20 mouse cellular contexts compared by ENCODE assay signal in the genomic region with DNA sequence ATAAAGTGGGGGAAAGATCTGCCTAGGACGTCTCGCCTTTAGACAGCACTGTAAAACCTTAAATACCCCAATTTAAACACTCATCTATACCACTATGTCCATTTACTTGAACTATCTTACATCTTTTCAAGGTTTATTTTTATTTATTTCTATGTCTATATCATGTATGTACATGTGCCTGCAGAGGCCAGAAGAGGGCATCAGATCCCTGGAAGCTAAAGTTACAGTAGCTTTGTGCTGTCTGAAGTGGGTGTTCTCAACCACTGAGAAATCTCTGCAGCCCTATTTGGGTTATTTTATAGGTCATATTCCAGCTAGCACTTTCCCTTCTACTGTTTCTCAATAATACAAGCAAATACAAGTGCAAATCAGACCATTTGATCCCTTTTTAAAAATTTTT. TPM values are rescaled to one million over a fixed set of nuclear protein-coding genes. Genes with fewer than 3 reads are reported as not detected.
A peak's percentile ranks its signal among the peaks of the same experiment; 100 is the strongest.
DNase-seq lines count a peak whose midpoint lies in the region; ATAC-seq and TF ChIP-seq lines count a peak whose summit lies in the region.
"Had no signal": no experiment of that assay in that cellular context is flagged by ENCODE, and none has a peak within 500 bp of the region (broad histone marks: within the 10 kb centered on the region; RNA-seq: fewer than 3 reads in every experiment).

No protein-coding gene starts in this region.

- no peak for ATAC-seq in forebrain, postnatal 0 days
- ATAC-seq in forebrain, embryonic 15.5 days (replicated peaks): no peak
- ATAC-seq in kidney, embryonic 16.5 days (ENCODE audit: low FRiP score, low TSS enrichment): no peak
- ATAC-seq in stomach, postnatal 0 days (ENCODE audit: low FRiP score, low TSS enrichment): no peak
- ATAC-seq: forebrain, embryonic 16.5 days had no signal

- 94% methylated on average over 2 of the region's 2 CpGs for WGBS in forebrain, postnatal 0 days
- whole genome bisulfite sequencing in forebrain, embryonic 15.5 days: 98% methylated on average over 2 of the region's 2 CpGs
- WGBS in kidney, embryonic 16.5 days: 81% methylated on average over 2 of the region's 2 CpGs
- 88% methylated on average over 2 of the region's 2 CpGs for WGBS in stomach, postnatal 0 days

- H3K36me3 ChIP-seq in forebrain, postnatal 0 days (ENCODE audit: insufficient read depth): peaks cover 71% of the 10 kb centered on the region
- H3K36me3 ChIP-seq in forebrain, embryonic 15.5 days: peaks cover 87% of the 10 kb centered on the region
- H3K36me3 ChIP-seq in kidney, embryonic 16.5 days (ENCODE audit: insufficient read depth, low read length): peaks cover 81% of the 10 kb centered on the region
- H3K36me3 ChIP-seq in stomach, postnatal 0 days (ENCODE audit: control insufficient read depth, insufficient read depth, low read length): peaks cover 28% of the 10 kb centered on the region

- no peaks in the 10 kb centered on the region for H3K27me3 ChIP-seq in forebrain, postnatal 0 days (ENCODE audit: insufficient read depth, low read length)
- H3K27me3 ChIP-seq in forebrain, embryonic 15.5 days: no peaks in the 10 kb centered on the region
- H3K27me3 ChIP-seq in kidney, embryonic 16.5 days (ENCODE audit: insufficient read depth, low read length): no peaks in the 10 kb centered on the region
- H3K27me3 ChIP-seq in stomach, postnatal 0 days (ENCODE audit: control insufficient read depth, insufficient read depth, low read length): no peaks in the 10 kb centered on the region
- H3K27me3 ChIP-seq: embryonic facial prominence, embryonic 13.5 days; kidney, embryonic 15.5 days; midbrain, embryonic 12.5 days; neural tube, embryonic 13.5 days had no signal

- H3K4me1 ChIP-seq in forebrain, postnatal 0 days (ENCODE audit: insufficient read depth): no peaks in the 10 kb centered on the region
- no peaks in the 10 kb centered on the region for H3K4me1 ChIP-seq in forebrain, embryonic 15.5 days
- no peaks in the 10 kb centered on the region for H3K4me1 ChIP-seq in kidney, embryonic 16.5 days (ENCODE audit: insufficient read depth, low read length)
- H3K4me1 ChIP-seq in stomach, postnatal 0 days (replicated peaks; ENCODE audit: control insufficient read depth, insufficient read depth): no peaks in the 10 kb centered on the region
- H3K4me1 ChIP-seq: embryonic facial prominence, embryonic 13.5 days; kidney, embryonic 15.5 days; limb, embryonic 10.5 days; midbrain, embryonic 12.5 days; neural tube, embryonic 13.5 days had no signal

- no peak overlapping the region for H3K4me2 ChIP-seq in forebrain, postnatal 0 days (ENCODE audit: low read depth)
- no peak overlapping the region for H3K4me2 ChIP-seq in forebrain, embryonic 15.5 days (replicated peaks)
- H3K4me2 ChIP-seq in kidney, embryonic 16.5 days (replicated peaks; ENCODE audit: low read depth, low read length): no peak overlapping the region
- H3K4me2 ChIP-seq in stomach, postnatal 0 days (replicated peaks; ENCODE audit: low read depth): no peak overlapping the region
- H3K4me2 ChIP-seq: embryonic facial prominence, embryonic 13.5 days; kidney, embryonic 15.5 days; midbrain, embryonic 12.5 days; neural tube, embryonic 13.5 days had no signal

- TF ChIP-seq EP300 in stomach, postnatal 0 days (optimal IDR thresholded peaks at IDR 0.05): no peak

- peak; percentile 49 for TF ChIP-seq CTCF in forebrain, postnatal 0 days (IDR thresholded peaks at IDR 0.05; ENCODE audit: low read depth)
- TF ChIP-seq CTCF in stomach, postnatal 0 days (IDR thresholded peaks at IDR 0.05; ENCODE audit: low read depth): peak; percentile 58

- peak; percentile 22 for DNase-seq in forebrain, postnatal 0 days
- DNase-seq in kidney, postnatal 10 days: peak; percentile 33
- DNase-seq in thymus, postnatal 14 days: peak; percentile 10
- DNase-seq in thymus, postnatal 0 days (ENCODE audit: low spot score): no peak
- DNase-seq in stomach, postnatal 0 days (ENCODE audit: low spot score): no peak
- DNase-seq in yolk sac, embryonic 10.5 days (ENCODE audit: low spot score): no peak
- DNase-seq: adrenal gland, adult 2 months; cerebellum, postnatal 14 days; heart, adult 18-20 months; lung, adult 18-20 months had no signal

- H3K9ac ChIP-seq in forebrain, postnatal 0 days: no peak overlapping the region
- H3K9ac ChIP-seq in forebrain, embryonic 15.5 days (replicated peaks): no peak overlapping the region
- H3K9ac ChIP-seq in kidney, embryonic 16.5 days (replicated peaks; ENCODE audit: low read length): no peak overlapping the region
- H3K9ac ChIP-seq in stomach, postnatal 0 days (ENCODE audit: low read length): no peak overlapping the region
- H3K9ac ChIP-seq: embryonic facial prominence, embryonic 13.5 days; kidney, embryonic 15.5 days; midbrain, embryonic 12.5 days; neural tube, embryonic 13.5 days had no signal

- no peak overlapping the region for H3K4me3 ChIP-seq in forebrain, postnatal 0 days (ENCODE audit: low read depth, low read length)
- H3K4me3 ChIP-seq in forebrain, embryonic 15.5 days: no peak overlapping the region
- no peak overlapping the region for H3K4me3 ChIP-seq in kidney, embryonic 16.5 days (ENCODE audit: low read length)
- no peak overlapping the region for H3K4me3 ChIP-seq in stomach, postnatal 0 days (ENCODE audit: low read depth, low read length)
- H3K4me3 ChIP-seq: embryonic facial prominence, embryonic 13.5 days; kidney, embryonic 15.5 days; limb, embryonic 10.5 days; midbrain, embryonic 12.5 days; neural tube, embryonic 13.5 days had no signal

- H3K9me3 ChIP-seq in forebrain, postnatal 0 days (ENCODE audit: low read length): no peaks in the 10 kb centered on the region
- no peaks in the 10 kb centered on the region for H3K9me3 ChIP-seq in forebrain, embryonic 15.5 days
- H3K9me3 ChIP-seq in kidney, embryonic 16.5 days (ENCODE audit: low read length): no peaks in the 10 kb centered on the region
- H3K9me3 ChIP-seq in stomach, postnatal 0 days (ENCODE audit: control insufficient read depth, low read length): no peaks in the 10 kb centered on the region
- H3K9me3 ChIP-seq: embryonic facial prominence, embryonic 13.5 days; kidney, embryonic 15.5 days; limb, embryonic 10.5 days; midbrain, embryonic 12.5 days; neural tube, embryonic 13.5 days had no signal

- no peak overlapping the region for H3K27ac ChIP-seq in forebrain, postnatal 0 days (ENCODE audit: low read depth, low read length)
- H3K27ac ChIP-seq in forebrain, embryonic 15.5 days (replicated peaks): no peak overlapping the region
- H3K27ac ChIP-seq in kidney, embryonic 16.5 days (ENCODE audit: low read length): no peak overlapping the region
- H3K27ac ChIP-seq in stomach, postnatal 0 days (replicated peaks): no peak overlapping the region
- H3K27ac ChIP-seq: embryonic facial prominence, embryonic 13.5 days; kidney, embryonic 15.5 days; limb, embryonic 10.5 days; midbrain, embryonic 12.5 days; neural tube, embryonic 13.5 days had no signal

RNA-seq across cellular contexts. Expression of a gene that starts 22.1 kb away (rescaled TPM):
- 199 and 291 TPM in 2 replicates for total RNA-seq in forebrain, postnatal 0 days (2014; rRNA removed)
- polyA plus RNA-seq in forebrain, postnatal 0 days (2015; fragmentation: Nextera tagmentation; extraction: Ambion mirVana): 418 and 566 TPM in 2 replicates
- polyA plus RNA-seq in forebrain, embryonic 15.5 days (2015; fragmentation: Nextera tagmentation; extraction: Ambion mirVana): 550 and 591 TPM in 2 replicates
- 597 and 606 TPM in 2 replicates for polyA plus RNA-seq in kidney, embryonic 16.5 days (2015; fragmentation: Nextera tagmentation; extraction: Ambion mirVana)
- polyA plus RNA-seq in thymus, postnatal 0 days (2015; fragmentation: Nextera tagmentation; extraction: Ambion mirVana): 1,024 and 1,029 TPM in 2 replicates
- 348 and 359 TPM in 2 replicates for polyA plus RNA-seq in stomach, postnatal 0 days (2015; fragmentation: Nextera tagmentation; extraction: Ambion mirVana)

RNA-seq across cellular contexts. Expression of a gene that starts 28.5 kb away (rescaled TPM):
- 5.7 and 6.4 TPM in 2 replicates for total RNA-seq in forebrain, postnatal 0 days (2014; rRNA removed)
- not detected in 2 replicates for polyA plus RNA-seq in forebrain, postnatal 0 days (2015; fragmentation: Nextera tagmentation; extraction: Ambion mirVana)
- not detected in 2 replicates for polyA plus RNA-seq in forebrain, embryonic 15.5 days (2015; fragmentation: Nextera tagmentation; extraction: Ambion mirVana)
- not detected in 2 replicates for polyA plus RNA-seq in kidney, embryonic 16.5 days (2015; fragmentation: Nextera tagmentation; extraction: Ambion mirVana)
- polyA plus RNA-seq in thymus, postnatal 0 days (2015; fragmentation: Nextera tagmentation; extraction: Ambion mirVana): 0.14 and 0.86 TPM in 2 replicates
- not detected in 2 replicates for polyA plus RNA-seq in stomach, postnatal 0 days (2015; fragmentation: Nextera tagmentation; extraction: Ambion mirVana)
- polyA plus RNA-seq: adrenal gland, adult 2 months; embryonic facial prominence, embryonic 13.5 days; forebrain, embryonic 16.5 days; hindbrain, embryonic 11.5 days; kidney, embryonic 15.5 days; limb, embryonic 10.5 days; midbrain, embryonic 12.5 days; neural tube, embryonic 13.5 days had no signal

RNA-seq across cellular contexts. Expression of a gene that starts 28.9 kb away (rescaled TPM):
- total RNA-seq in forebrain, postnatal 0 days (2014; rRNA removed): 7.0 and 10.0 TPM in 2 replicates
- polyA plus RNA-seq in forebrain, postnatal 0 days (2015; fragmentation: Nextera tagmentation; extraction: Ambion mirVana): 0.78 and 1.4 TPM in 2 replicates
- polyA plus RNA-seq in forebrain, embryonic 15.5 days (2015; fragmentation: Nextera tagmentation; extraction: Ambion mirVana): 3.6 TPM in 2 replicates
- polyA plus RNA-seq in kidney, embryonic 16.5 days (2015; fragmentation: Nextera tagmentation; extraction: Ambion mirVana): 4.1 and 4.9 TPM in 2 replicates
- 2.3 and 3.0 TPM in 2 replicates for polyA plus RNA-seq in thymus, postnatal 0 days (2015; fragmentation: Nextera tagmentation; extraction: Ambion mirVana)
- polyA plus RNA-seq in stomach, postnatal 0 days (2015; fragmentation: Nextera tagmentation; extraction: Ambion mirVana): 2.4 and 2.7 TPM in 2 replicates

RNA-seq across cellular contexts. Expression of a gene that starts 57.7 kb away (rescaled TPM):
- 0.14 TPM in 1 of 2 replicates, not detected in the other for total RNA-seq in forebrain, postnatal 0 days (2014; rRNA removed)
- 0.10 TPM in 1 of 2 replicates, not detected in the other for polyA plus RNA-seq in forebrain, postnatal 0 days (2015; fragmentation: Nextera tagmentation; extraction: Ambion mirVana)
- not detected in 2 replicates for polyA plus RNA-seq in forebrain, embryonic 15.5 days (2015; fragmentation: Nextera tagmentation; extraction: Ambion mirVana)
- polyA plus RNA-seq in kidney, embryonic 16.5 days (2015; fragmentation: Nextera tagmentation; extraction: Ambion mirVana): 0.50 and 0.60 TPM in 2 replicates
- polyA plus RNA-seq in thymus, postnatal 0 days (2015; fragmentation: Nextera tagmentation; extraction: Ambion mirVana): 27.3 and 29.4 TPM in 2 replicates
- polyA plus RNA-seq in stomach, postnatal 0 days (2015; fragmentation: Nextera tagmentation; extraction: Ambion mirVana): 0.16 and 0.38 TPM in 2 replicates
- total RNA-seq: layer of hippocampus, postnatal 14 days had no signal
- polyA plus RNA-seq: forebrain, embryonic 16.5 days had no signal

Comparison
In these comparisons a context has a peak if more than half of its experiments do, and no peak if none do; other contexts are left out.
1. DNase-seq: peak in forebrain, postnatal 0 days (single experiment), kidney, postnatal 10 days (single experiment) and thymus, postnatal 14 days (single experiment); none in thymus, postnatal 0 days (single experiment), stomach, postnatal 0 days (single experiment) and yolk sac, embryonic 10.5 days (single experiment).